Mouse (Mus musculus) neural tube, embryonic 10.5 days (tissue): ENCODE measurements around the gene Fyn.

ENCODE experiments used
- DNase-seq: peaks from one replicate; pipeline ENCODE4 v3.0.0-alpha.2; 2017; ENCODE audit warnings: low spot score; ENCODE audit errors: extremely low spot score

The Fyn gene

GRCm38 (mm10) chr10:39601068-39601467, 232.4 kb downstream of the Fyn start:
- DNase-seq, result no peak

GRCm38 (mm10) chr10:39606434-39606833, 237.8 kb downstream of the Fyn start:
- no peak for DNase-seq

- no peak for DNase-seq
These were observed 242.6 kb downstream of the Fyn start for GRCm38 (mm10) chr10:39611234-39611633.

- DNase-seq, result no peak
These were observed 243.5 kb downstream of the Fyn start for GRCm38 (mm10) chr10:39612131-39612530.

GRCm38 (mm10) chr10:39612633-39612988, 244.0 kb downstream of the Fyn start, which contains the start of gene Traf3ip2:
Gene Traf3ip2, plus strand, starts transcription at chr10:39612934.
- no peak for DNase-seq

- peak; percentile 70 for DNase-seq
These were observed 244.6 kb downstream of the Fyn start for GRCm38 (mm10) chr10:39612989-39613831.

- no peak for DNase-seq
These were observed 245.3 kb downstream of the Fyn start for GRCm38 (mm10) chr10:39613973-39614372.

- no peak for DNase-seq
These were observed 246.0 kb downstream of the Fyn start for GRCm38 (mm10) chr10:39614676-39615075.
